Mouse (Mus musculus): ENCODE data around the gene Rps24.
"Not testable (repeated sequence)": the region's sequence is repeated elsewhere in the genome, so short reads cannot be mapped to it uniquely, and the experiment has no call there.

The Rps24 gene

DNA sequence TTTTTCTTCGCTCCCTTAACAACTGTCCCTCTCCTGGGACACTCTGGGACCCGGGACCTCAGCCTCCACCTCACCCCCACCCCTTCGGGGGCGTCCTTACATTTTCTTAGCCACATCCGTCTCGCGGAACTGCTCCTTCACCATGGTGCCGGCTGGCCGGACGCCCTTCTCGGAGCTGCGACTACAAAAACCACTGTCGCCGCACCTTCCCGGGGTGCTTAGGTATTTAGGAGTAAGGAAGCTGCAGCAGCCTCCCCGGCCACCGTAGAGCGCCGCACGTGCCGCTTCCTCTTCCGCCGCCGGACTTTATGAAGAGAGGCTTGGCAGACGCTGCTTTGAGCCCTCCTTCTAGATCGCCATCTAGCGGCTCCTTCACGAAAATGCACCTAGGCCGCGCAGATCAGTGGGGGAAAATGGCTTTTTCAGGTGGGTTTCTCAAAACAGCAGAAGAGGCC, at the start of gene Rps24, which contains the start of gene Polr3a:
TSS of gene Rps24 (plus strand) at position 353 of the 455 bp plus-strand sequence.
TSS of gene Polr3a (minus strand) at position 286 of the 455 bp plus-strand sequence.
- peak; percentile 92 to 97 for DNase-seq (ENCODE audit: inconsistent age in 2 of 2, low spot score in 1 of 2)

DNA sequence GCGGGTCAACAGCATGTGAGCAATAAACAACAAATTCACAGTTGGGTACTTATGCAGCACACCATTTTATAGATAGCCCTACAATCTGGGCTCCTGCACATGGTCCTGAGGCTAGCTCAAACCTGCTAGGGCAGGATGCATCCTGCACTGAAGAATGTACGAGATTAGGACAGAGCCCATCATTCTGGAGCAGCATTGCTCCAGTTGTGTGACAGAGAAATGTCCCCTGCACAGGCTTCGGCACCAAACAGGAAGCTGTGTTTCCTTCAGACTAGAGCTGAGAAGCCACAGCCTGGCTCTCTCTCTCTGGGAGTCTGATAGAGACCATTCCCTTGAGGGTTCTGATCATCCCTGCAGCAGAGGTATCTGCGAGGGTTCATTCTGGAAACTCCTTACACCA, 43.4 kb upstream of the Rps24 start:
- DNase-seq (ENCODE audit: inconsistent age in 2 of 2, low spot score in 1 of 2), result not testable (repeated sequence)

DNA sequence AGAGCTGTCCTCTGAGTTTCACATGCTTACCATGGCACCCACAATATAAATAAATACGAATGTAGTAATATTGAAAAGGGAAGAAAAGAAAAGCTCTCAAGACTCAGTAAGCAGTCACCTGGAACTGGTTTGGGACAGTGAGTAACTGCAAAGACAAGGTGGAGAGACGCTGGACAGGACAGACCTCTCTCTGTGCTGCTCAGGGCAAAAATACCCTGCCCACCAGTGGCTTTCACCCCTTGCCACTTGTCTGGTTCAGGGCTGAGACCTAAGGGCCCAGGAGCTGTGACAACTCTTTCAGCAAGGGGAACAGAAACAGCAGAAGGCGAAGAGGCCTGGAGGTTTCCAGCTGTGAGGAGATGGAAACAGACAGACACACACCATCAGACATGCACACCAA, 28.7 kb upstream of the Rps24 start:
- DNase-seq (ENCODE audit: inconsistent age in 2 of 2, low spot score in 1 of 2), result no peak

DNA sequence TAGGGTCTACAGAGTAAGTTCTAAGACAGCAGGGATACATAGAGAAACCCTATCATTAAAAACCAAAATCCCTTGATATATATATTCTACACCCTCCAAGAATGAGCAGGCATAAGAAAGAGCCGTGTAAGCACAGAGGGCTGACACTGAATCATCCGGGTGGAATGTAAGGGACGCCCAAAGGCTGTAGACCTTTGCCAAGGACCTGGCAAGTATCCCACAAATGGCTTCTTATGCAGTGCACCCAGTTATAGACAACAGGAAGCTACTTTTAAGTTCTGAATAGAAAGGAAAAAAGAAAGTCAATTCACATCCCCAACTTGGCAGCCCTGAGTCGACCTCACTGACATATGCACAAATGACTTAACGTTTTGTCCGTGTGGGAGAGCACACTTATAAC, 18.1 kb upstream of the Rps24 start:
- DNase-seq (ENCODE audit: inconsistent age in 2 of 2, low spot score in 1 of 2), result peak in 1 of 2 experiments; percentile 59

DNA sequence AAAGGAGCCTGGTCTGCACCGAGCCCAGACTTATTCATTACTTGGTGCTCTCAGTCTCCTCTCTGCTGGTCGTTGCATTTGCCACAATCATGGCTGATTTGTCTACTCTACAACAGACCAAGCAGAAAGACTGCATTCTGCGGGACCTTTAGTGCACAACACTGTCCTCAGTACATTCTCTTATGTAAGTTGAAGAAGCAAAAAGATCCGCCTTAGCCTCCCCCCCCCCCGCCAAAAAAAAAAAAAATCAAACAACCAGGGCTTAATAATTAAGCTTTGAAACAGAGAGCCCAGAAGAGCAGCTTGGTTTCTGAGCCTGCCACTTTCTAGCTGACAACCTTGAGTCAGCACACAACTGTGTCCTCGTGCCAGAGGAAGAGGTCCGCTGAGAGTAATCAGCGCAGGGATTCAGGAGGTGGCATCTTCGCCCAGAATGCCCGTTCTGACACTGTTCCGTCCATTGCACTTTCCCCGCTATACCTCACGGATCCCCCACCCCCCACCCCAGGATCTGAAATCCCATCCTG, 621 bp upstream of the Rps24 start:
- DNase-seq (ENCODE audit: inconsistent age in 2 of 2, low spot score in 1 of 2), result no peak

DNA sequence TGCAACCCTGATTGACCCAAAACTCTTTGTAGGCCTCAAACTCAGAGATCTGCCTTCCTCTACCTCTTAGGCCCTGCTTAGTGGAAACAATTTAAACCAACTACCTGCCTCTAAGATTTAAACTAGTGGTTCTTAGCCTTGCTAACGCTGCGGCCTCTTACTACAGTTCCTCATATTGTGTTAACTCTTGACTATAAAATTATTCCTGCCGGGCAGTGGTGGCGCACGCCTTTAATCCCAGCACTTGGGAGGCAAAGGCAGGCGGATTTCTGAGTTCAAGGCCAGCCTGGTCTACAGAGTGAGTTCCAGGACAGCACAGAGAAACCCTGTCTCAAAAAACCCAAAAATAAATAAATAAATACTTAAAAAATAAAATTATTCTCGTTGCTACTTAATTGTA, 2.8 kb downstream of the Rps24 start:
- not testable (repeated sequence) for DNase-seq (ENCODE audit: inconsistent age in 2 of 2, low spot score in 1 of 2)

DNA sequence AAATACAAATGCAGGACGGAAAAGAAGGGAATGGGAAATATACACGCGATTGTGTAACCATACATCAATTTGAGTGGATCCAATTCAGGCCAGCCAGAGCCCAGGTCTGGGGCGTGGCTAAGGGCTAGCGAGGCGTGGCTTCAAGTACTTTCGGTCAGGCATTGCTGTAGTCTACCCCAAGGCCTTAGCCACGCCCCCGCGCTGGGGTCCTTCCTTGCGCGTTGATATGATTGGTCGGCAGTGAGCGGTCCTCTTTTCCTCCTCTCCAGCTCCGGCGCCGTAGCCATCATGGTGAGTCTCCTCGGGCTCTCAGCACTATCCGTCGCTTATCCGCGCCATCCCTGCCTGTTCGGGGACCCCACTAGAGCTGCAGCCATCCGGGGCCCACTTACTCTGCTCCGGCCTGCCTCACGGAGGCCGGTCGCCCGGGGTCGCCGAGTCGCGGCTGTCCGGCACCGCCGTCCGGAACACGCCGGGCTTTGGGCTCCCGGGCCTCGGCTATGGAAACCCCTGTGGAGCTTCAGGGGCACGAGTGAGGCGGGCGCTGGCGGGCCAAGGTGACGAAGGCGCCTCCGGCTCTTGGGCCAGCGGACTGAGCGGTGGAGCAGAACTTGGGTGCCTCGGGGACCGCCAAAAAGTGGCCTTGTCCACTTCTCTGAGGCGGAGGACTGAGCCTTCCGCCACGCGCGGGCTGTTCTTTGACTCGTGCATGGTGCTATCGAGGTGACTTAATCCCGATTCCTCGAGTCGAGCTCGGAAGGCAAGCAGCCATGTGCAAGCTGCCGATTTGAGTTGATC, 3.7 kb downstream of the Rps24 start:
- peak; percentile 97 to 99 for DNase-seq (ENCODE audit: inconsistent age in 2 of 2, low spot score in 1 of 2)

DNA sequence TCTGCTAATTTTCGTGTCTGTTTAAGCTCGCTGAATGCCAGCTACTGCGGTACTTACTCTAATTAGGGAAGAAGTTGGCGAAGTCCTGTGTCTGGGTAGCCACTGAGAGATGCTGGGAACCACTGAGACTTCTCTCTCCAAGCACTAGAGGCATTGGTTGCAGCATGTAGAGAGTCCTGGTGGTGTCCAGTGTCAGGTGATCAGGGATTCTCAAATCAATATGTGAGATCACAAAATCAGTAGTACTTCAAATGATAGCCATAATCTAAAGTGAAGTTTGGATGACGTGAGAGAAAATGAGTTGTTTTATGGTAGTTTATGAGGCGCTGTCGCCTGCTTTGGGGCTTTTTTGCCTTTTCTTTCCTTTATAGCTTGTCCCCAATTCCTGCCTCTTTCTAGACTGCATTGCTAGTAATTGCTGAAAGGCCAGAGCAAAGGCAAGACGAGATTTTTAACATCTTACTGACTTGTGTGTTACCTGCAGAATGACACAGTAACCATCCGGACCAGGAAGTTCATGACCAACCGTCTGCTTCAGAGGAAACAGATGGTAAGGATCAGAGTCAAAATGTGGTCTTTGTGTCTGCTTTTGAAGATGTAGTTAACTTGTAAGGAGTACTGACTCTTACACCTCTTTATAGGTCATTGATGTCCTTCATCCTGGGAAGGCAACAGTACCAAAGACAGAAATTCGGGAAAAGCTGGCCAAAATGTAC, 4.5 kb downstream of the Rps24 start:
- no peak for DNase-seq (ENCODE audit: inconsistent age in 2 of 2, low spot score in 1 of 2)

DNA sequence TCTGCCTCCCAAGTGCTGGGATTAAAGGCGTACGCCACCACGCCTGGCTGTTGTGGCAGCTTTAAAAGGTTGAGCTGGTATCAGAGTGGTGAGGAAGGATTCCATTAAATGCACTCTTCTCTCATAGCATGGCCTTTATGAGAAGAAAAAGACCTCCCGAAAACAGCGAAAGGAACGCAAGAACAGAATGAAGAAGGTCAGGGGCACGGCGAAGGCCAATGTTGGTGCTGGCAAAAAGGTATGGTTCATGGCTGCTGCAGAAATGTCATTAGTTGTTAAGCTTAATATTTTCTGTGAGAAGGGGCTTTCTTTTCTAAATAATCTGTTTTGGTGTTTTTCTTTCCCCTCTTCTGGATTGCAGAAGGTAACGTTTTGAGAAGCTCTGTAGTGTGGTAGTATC, 6.3 kb downstream of the Rps24 start:
- peak; percentile 62 to 78 for DNase-seq (ENCODE audit: inconsistent age in 2 of 2, low spot score in 1 of 2)

DNA sequence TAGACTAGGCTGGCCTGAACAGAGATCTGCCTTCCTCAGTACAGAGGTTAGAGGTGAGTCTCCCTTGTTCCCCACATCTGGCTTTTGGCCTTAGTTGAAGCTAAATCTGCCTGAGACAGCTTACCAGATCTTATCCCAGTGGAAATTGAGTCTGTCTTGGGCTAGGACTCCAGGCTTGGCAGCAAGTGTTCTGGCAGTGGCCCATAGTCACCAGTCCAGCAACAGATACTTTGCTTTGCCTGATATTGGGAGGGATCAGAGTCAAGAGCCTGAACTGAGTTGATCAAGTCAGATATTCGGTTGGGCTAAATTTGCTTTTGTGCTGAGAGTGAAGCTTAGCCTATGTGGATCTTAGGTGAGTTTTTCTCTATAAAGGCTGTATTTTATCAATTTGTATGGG, 9.6 kb downstream of the Rps24 start:
- DNase-seq (ENCODE audit: inconsistent age in 2 of 2, low spot score in 1 of 2), result peak in 1 of 2 experiments; percentile 32

DNA sequence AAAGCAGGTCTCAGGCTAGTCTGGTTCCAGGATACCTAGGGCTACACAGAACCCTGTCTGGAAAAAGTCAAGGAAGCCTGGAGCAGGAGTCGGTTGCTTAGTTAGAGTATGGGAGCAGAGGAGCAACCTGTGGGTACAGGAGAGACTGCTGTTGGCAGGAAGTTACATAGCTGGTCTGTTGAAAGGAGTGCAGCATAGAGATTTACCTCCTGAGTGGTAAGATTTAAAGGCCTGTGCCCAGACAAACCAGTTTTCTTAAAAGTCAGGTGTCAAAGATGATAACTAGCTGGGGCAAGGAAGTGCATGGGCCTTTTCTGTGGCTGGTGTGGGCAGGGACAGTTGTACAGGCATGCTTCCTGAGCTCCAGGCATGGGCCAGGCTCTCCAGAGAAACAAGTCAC, 10.5 kb downstream of the Rps24 start:
- DNase-seq (ENCODE audit: inconsistent age in 2 of 2, low spot score in 1 of 2), result no peak

DNA sequence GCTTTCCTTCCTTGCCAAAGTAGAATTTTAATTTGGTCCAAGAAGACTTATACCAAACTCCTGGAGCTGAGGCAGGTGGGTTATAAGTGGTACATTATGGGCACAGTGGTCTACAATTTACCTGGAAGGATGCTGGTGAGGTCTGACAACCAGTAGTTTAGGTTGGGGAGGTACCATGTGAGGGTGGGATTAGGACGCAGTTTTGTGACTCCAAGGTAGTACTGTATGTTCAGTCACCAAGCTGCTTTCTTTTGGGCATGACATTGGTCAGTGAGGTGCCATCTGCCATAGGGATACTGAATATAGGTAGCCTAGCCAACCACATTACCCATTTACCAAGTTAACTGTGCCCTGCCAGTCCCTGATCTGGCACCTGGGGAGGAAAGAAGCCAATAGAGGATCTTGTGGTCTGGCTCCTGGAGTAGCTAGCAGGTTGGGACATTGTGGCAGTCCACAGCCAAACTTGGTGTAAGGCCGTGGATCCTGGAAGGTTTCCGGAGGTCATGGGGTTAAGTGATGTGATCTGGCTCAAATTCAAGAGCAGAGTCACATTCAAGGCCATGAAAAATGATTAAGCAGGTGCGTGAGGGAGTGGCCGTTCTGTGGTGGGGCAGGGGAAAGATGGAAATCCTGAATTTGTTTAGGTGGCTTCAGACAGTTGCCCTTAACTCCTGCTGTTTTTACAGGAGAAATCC, 11.8 kb downstream of the Rps24 start:
- peak; percentile 73 to 89 for DNase-seq (ENCODE audit: inconsistent age in 2 of 2, low spot score in 1 of 2)

DNA sequence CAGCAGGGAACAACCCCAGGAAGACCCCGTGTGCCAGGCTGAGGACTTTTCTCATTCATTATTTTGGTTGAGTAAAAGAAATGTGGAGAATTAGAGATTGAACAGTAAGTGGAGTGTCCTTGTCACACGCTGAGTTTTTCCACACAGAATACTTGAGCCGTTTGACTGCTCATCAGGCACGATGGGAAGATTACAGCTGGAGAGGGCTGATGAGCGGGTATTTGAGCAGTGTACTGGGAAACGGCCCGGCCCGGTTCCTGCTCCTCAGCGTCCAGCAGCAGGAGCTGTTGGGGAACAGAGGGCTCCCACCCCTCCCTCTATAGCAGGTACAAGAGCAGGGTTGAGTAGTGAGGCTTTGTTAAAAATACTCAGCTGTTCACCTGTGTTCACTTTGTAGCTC, 12.6 kb downstream of the Rps24 start:
- no peak for DNase-seq (ENCODE audit: inconsistent age in 2 of 2, low spot score in 1 of 2)

DNA sequence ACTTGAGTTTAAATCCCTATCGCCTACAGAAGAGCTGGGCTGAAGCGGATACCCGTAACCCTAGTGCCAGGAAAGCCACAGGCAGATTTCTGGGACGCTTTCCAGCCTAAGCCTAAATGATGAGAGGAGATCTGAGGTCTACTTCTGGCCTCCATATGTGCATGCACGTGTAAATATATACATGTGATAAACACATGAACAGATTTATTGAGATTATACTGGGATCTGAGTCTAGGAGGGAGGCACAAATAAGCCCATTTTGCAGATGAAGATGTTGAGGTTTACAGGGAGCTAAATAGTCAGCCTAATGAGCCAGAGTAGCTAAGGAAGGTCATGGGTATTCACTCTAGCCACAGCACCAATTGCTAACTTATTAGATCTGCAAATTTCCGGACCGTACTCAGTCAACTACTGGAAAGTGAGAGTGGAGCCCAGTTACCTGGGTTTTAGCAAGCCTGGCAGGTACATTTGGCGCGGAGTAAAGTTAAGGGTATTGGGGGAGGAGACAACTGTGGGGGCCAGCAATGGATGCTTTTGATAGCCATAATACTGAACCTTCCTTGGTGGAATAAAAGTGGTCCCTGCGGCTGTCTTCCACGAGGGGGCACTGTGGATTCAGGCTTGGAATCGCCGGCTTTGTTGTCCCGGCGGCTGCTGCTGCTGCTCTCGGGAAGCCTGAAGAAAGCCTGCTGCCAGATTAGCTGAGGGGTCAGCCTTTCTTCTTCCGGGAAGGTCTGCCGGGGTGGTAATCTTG, 13.3 kb downstream of the Rps24 start:
- DNase-seq (ENCODE audit: inconsistent age in 2 of 2, low spot score in 1 of 2), result peak; percentile 82 to 95

DNA sequence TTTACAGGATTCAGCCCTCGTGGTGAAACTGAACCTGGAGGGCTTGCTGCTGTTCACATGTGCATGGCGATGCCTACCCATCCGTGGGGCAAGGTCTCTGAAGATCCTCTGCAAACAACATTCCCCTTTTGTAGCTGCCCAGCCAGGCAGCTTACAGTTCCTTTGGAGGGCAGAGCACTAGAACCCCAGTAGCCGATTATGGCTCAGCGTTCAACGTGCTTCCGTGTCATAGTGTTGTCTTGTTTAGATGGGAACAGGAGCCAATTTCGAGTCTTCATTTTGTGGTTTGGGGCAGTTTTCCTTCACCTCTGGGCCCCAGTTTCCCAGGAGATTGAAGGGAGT, 13.9 kb downstream of the Rps24 start:
- no peak for DNase-seq (ENCODE audit: inconsistent age in 2 of 2, low spot score in 1 of 2)

DNA sequence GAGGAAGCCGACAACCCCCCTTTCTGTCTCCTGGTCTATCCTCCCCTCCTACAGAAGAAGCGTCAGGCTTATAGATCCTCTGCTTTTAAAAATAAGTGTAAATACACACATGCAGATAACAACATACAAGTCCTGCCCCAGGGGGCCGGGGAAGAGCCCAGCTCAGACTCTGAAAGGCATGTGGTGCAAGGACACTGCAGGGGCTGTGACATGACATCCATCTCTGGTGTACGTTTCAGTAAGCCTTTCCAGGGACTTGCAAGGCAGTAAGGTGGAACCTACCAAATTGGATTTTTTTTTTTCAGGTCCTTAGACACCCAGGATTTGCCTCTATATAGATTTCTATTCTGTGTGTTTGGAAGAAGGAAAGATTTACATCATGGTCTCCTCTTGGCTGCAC, 14.3 kb downstream of the Rps24 start:
- no peak for DNase-seq (ENCODE audit: inconsistent age in 2 of 2, low spot score in 1 of 2)

DNA sequence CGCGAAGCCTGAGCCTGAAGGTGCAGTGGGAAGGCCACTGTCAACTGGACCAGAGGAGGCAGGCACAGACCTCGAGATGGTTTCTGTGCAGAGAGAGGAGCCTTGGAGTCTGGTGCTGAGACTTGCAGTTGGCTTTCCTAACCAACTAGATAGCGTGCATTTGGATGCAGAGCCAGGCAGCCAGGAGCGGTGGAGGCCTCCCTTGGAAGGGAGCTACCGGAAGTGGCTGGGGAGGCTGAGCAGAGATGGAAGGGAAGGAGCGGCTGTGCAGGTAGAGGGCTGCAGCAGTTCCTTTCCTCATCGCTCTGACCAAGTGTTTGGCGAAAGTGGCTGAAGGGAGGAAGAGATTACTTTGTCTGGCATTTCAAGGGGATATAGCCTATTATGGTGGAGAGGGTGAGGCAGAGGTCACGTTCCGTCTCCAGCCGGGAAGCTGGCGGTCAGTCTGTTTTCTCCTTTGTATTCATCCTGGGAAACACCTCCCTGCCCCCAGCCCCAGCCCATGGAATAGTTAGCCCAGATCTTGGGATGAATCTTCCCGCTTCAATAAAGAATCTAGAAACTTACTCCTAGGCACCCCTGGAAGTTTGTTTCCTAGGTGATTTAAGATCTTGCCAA, 20.6 kb downstream of the Rps24 start:
- DNase-seq (ENCODE audit: inconsistent age in 2 of 2, low spot score in 1 of 2), result no peak

DNA sequence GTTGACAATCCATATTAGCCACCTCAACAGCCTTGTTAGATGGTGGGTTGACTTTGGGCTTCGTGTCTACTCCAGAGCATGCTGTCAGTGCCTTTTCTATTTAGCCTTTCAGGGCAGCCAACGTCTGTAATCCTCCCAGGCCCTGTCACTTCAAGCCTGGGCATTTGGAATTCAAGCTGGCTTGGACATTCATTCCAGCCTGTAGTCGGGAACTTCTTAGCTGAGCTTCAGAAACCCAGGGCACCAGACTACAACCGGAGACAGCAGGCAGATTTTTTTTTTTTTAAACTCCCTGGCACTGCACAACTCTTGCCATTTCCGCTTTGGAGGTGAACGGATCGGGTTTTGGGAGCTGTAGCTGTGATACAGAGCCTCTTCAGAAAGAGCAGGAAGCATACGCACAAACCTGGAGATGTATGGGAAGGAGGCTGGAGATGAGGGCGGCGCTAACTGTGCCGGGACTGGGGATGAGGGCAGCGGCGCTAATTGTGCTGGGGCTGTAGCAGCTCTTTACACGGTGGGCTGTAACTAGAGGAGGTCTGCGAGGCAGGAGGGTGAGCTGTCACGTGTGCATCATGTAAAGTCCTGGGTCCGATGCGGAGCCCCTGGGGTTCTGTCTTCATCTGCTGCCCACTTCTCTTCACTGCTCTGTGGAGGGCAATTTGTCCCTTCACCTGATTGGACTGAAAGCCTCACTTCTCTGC, 21.3 kb downstream of the Rps24 start:
- DNase-seq (ENCODE audit: inconsistent age in 2 of 2, low spot score in 1 of 2), result no peak

DNA sequence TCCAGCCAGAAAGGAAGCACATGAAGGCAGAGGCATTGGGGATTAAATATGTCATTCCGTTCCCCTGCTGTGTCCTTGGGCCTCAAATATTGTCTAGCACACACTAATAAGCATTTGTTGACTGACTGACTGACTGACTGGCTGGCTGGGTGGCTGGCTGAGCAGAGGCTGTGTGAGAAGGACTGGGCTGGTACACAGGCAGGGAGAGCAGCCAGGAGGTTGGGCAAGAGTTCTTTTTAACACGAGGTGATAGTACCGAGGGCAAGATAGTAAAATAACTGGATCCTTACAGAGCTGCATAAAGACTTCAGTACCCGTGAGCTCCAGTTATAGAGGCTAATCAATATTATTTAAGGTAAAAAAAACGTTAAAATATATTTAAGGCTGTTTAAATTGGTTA, 22.6 kb downstream of the Rps24 start:
- DNase-seq (ENCODE audit: inconsistent age in 2 of 2, low spot score in 1 of 2), result peak in 1 of 2 experiments; percentile 33

DNA sequence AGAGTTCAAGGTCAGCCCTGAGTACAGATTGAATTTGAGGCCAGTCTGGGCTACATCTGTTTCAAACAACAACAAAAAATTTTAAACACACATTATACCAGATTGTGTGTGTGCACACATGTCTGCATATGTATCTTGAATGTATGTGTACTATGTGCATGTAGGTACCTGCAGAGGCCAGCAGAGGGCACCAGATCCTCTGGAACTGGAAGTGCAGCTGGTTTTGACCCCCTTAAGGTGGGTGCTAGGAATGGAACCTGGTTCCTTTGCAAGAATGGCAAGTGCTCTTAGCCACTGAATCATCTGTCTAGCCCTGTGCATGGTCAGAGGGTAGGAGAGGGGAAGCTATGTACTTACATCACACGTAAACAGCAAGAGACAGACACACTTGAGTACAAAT, 23.3 kb downstream of the Rps24 start:
- DNase-seq (ENCODE audit: inconsistent age in 2 of 2, low spot score in 1 of 2), result peak in 1 of 2 experiments; percentile 21
